Mouse (Mus musculus) layer of hippocampus, adult 2 months (tissue): ENCODE measurements around the gene Dcaf7. TPM values are rescaled to one million over a fixed set of nuclear protein-coding genes. Genes with fewer than 3 reads are reported as not detected.
A peak's percentile ranks its signal among the peaks of the same experiment; 100 is the strongest.

ENCODE experiments used
- DNase-seq, 2 experiments: peaks; one replicate each; pipeline ENCODE4 v3.0.0; 2022; ENCODE audit warnings: low spot score in 2 of 2
- H3K27ac ChIP-seq: fragments of 200-600 bp; 2 replicates; pipeline ENCODE4 v1.8.1; 2022
- H3K4me3 ChIP-seq: fragments of 200-600 bp; 2 replicates; pipeline ENCODE4 v1.8.1; 2022; ENCODE audit warnings: mild to moderate bottlenecking
- CTCF ChIP-seq: fragments of 200-600 bp; conservative IDR thresholded peaks from 2 replicates; pipeline ENCODE4 v1.8.1; 2022; ENCODE audit warnings: antibody characterized with exemption, mild to moderate bottlenecking, moderate library complexity
- total RNA-seq, 2 experiments: library from RNA; stranded (reverse); gene quantifications; 2 replicates each; pipeline ENCODE4 v1.2.3; 2021

The Dcaf7 gene
- total RNA-seq, 2 experiments from 2014 or later: 138 to 143 TPM

- DNase-seq: no peak
- TF ChIP-seq CTCF: no peak
- H3K4me3 ChIP-seq: no peak overlapping the region
- no peak overlapping the region for H3K27ac ChIP-seq
These were observed 18.7 kb downstream of the Dcaf7 start for GRCm38 (mm10) chr11:106055341-106055740.

GRCm38 (mm10) chr11:106056819-106057491 is 20.3 kb downstream of the Dcaf7 start:
- TF ChIP-seq CTCF: no peak
- no peak for DNase-seq
- Histone ChIP-seq H3K27ac (peak overlapping the region; percentile 18; the same call in 1 of the 2 replicates), H3K4me3 (no peak overlapping the region)

- Histone ChIP-seq H3K4me3 (no peak overlapping the region), H3K27ac (0 out of 2 replicates have a peak overlapping the region, but pooled peaks have one; percentile 18)
- TF ChIP-seq CTCF: no peak
- no peak for DNase-seq
These were observed 21.3 kb downstream of the Dcaf7 start for GRCm38 (mm10) chr11:106058020-106058419.

- TF ChIP-seq CTCF: no peak
- no peak overlapping the region for H3K4me3 ChIP-seq
- H3K27ac ChIP-seq: no peak overlapping the region
- DNase-seq: no peak
These were observed 23.9 kb downstream of the Dcaf7 start for GRCm38 (mm10) chr11:106060549-106060948.

GRCm38 (mm10) chr11:106061311-106061710 is 24.6 kb downstream of the Dcaf7 start:
- Histone ChIP-seq H3K4me3 (no peak overlapping the region), H3K27ac (no peak overlapping the region)
- no peak for DNase-seq
- TF ChIP-seq CTCF: no peak

- Histone ChIP-seq H3K4me3 (no peak overlapping the region), H3K27ac (no peak overlapping the region)
- TF ChIP-seq CTCF: no peak
- no peak for DNase-seq
These were observed 27.1 kb downstream of the Dcaf7 start for GRCm38 (mm10) chr11:106063756-106064155.

- Histone ChIP-seq H3K27ac (peak overlapping the region; percentile 92), H3K4me3 (peak overlapping the region; percentile 82)
- no peak for TF ChIP-seq CTCF
- no peak for DNase-seq
These were observed 28.6 kb downstream of the Dcaf7 start for GRCm38 (mm10) chr11:106065073-106065922.

GRCm38 (mm10) chr11:106065923-106066571 is 29.4 kb downstream of the Dcaf7 start, which contains the start of gene Taco1:
Gene Taco1 (plus strand): TSS chr11:106066061.
- H3K27ac ChIP-seq: peak within 1 kb of the TSS; percentile 92

GRCm38 (mm10) chr11:106066616-106067015 is 29.9 kb downstream of the Dcaf7 start:
- H3K27ac ChIP-seq: peak overlapping the region; percentile 92
- peak overlapping the region; percentile 82 for H3K4me3 ChIP-seq
- DNase-seq: peak in 1 of 2 experiments; percentile 23

More at GRCm38 (mm10) chr11:106065923-106066571, 29.4 kb downstream of the Dcaf7 start, which contains the start of gene Taco1:
- TF ChIP-seq CTCF: peak; percentile 67
- peak; percentile 95 to 96 for DNase-seq
- H3K4me3 ChIP-seq: peak within 1 kb of the TSS; percentile 82

- no peak overlapping the region for H3K27ac ChIP-seq
- H3K4me3 ChIP-seq: no peak overlapping the region
- no peak for TF ChIP-seq CTCF
- no peak for DNase-seq
These were observed 37.1 kb downstream of the Dcaf7 start for GRCm38 (mm10) chr11:106073774-106074173.

- peak; percentile 99 for TF ChIP-seq CTCF
- peak; percentile 39 to 71 for DNase-seq
- H3K27ac ChIP-seq: no peak overlapping the region
- no peak overlapping the region for H3K4me3 ChIP-seq
These were observed 39.6 kb downstream of the Dcaf7 start for GRCm38 (mm10) chr11:106076321-106076720.

- Histone ChIP-seq H3K4me3 (peak within 1 kb of the TSS; percentile 98), H3K27ac (peak within 1 kb of the TSS; percentile 98)
- peak; percentile 75 for TF ChIP-seq CTCF
- DNase-seq: peak; percentile 98 to 100
These were observed 47.3 kb downstream of the Dcaf7 start, which contains the start of gene Map3k3 for GRCm38 (mm10) chr11:106083708-106084701. Gene Map3k3 (plus strand): TSS chr11:106084613.
